Mouse (Mus musculus) megakaryocyte-erythroid progenitor cell, adult 5 weeks (primary cell): ENCODE data around the gene Ranbp1. TPM values are rescaled to one million over a fixed set of nuclear protein-coding genes. Genes with fewer than 3 reads are reported as not detected.

Source experiments
- polyA plus RNA-seq: library from polyadenylated mRNA; stranded (reverse); fragments of >175 nt; gene quantifications from 2 replicates; pipeline ENCODE4 v1.2.3, GENCODE M21; 2012

Ranbp1 gene
- 993 and 1,045 TPM in 2 replicates for polyA plus RNA-seq

GRCm38 (mm10) chr16:18248433-18249363 is at the start of gene Ranbp1, which contains the start of gene Trmt2a:
Ranbp1 (minus strand) TSS chr16:18248732.
Trmt2a (plus strand) TSS chr16:18248679.

GRCm38 (mm10) chr16:18289067-18289588 is 40.6 kb upstream of the Ranbp1 start, which contains the start of gene Dgcr8:
Dgcr8 (minus strand) TSS chr16:18289246.

GRCm38 (mm10) chr16:18258221-18258620 is 9.7 kb upstream of the Ranbp1 start, which contains the start of gene Gm49776:
Gm49776 (minus strand) TSS chr16:18258321.

GRCm38 (mm10) chr16:18234671-18235388 is 13.7 kb downstream of the Ranbp1 start, which contains the start of gene Zdhhc8:
Zdhhc8 (minus strand) TSS chr16:18235136.

GRCm38 (mm10) chr16:18217579-18217978 is 31.0 kb downstream of the Ranbp1 start, which contains the start of gene Ccdc188:
Ccdc188 (plus strand) TSS chr16:18217879.

Other genes with a start within 250 kb of the Ranbp1 start
- 17.2 and 21.6 TPM in 2 replicates for gene Dgcr6, start 195.9 kb downstream of the Ranbp1 start, polyA plus RNA-seq
- 32.2 and 38.4 TPM in 2 replicates for gene Prodh, start 158.5 kb downstream of the Ranbp1 start, polyA plus RNA-seq
- gene Rtn4r, start 121.1 kb downstream of the Ranbp1 start, polyA plus RNA-seq, result 17.9 and 20.1 TPM in 2 replicates
- gene Ccdc188, start 30.9 kb downstream of the Ranbp1 start, polyA plus RNA-seq, result not detected in 2 replicates
- gene Zdhhc8, start 13.6 kb downstream of the Ranbp1 start, polyA plus RNA-seq, result 98.1 and 106 TPM in 2 replicates
- 75.2 and 82.3 TPM in 2 replicates for gene Trmt2a, start 53 bp downstream of the Ranbp1 start, polyA plus RNA-seq
- gene Gm49776, start 9.6 kb upstream of the Ranbp1 start, polyA plus RNA-seq, result not detected in 2 replicates
- gene Dgcr8, start 40.5 kb upstream of the Ranbp1 start, polyA plus RNA-seq, result 5.6 and 7.1 TPM in 2 replicates
- gene Tango2, start 99.4 kb upstream of the Ranbp1 start, polyA plus RNA-seq, result 13.4 and 21.9 TPM in 2 replicates
- gene Arvcf, start 99.5 kb upstream of the Ranbp1 start, polyA plus RNA-seq, result 9.6 and 15.0 TPM in 2 replicates
- gene Txnrd2, start 177.7 kb upstream of the Ranbp1 start, polyA plus RNA-seq, result 16.9 and 21.2 TPM in 2 replicates
- gene Comt, start 178.1 kb upstream of the Ranbp1 start, polyA plus RNA-seq, result 45.8 and 47.0 TPM in 2 replicates
- 9.5 and 11.6 TPM in 2 replicates for gene Gnb1l, start 250.0 kb upstream of the Ranbp1 start, polyA plus RNA-seq